Mouse (Mus musculus) WW6 (cell line): ENCODE data around the gene Sgpp2.

Source experiments
- DNase-seq: peaks from one replicate; pipeline ENCODE4 v3.0.0-alpha.2; 2013; ENCODE audit warnings: low read depth, low spot score

The Sgpp2 gene

DNA sequence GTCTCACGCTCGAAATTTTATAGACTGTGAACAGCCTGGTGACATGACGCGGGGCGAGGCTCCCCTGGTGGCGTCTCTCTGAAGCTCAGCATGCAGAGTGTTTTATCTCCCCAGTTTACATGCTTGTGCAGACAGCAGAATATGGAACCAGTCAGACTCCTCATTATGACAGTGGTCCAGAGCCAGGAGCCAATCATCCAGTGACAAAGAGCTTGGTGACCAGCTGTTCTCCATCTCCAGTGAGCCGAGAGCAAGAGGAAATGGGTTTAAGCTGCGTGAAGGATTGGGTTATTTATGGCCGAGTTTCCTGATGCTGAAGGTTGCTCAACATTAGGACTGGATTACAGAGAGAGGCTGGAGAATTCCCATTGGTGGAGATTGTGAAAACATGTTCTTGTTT lies 28.1 kb downstream of the Sgpp2 start:
- no peak for DNase-seq

DNA sequence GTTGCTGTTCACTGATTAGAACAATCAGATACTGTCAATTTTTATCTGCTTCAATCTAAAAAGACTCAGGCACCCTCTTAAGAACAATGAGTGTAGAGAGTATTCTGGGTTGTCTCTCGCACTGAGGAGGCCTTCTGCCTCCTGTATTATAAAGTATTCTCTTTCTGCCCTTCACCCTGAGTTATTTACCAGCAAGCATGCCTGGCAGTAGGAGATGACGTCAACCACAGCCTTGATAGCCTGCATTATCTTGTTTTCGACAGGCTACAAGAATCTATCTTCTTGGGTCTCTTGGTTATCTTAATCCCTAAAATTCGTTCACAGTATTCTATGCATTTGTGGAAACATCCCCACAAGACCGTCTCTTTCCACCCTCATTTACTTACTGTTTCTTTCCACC lies 29.8 kb downstream of the Sgpp2 start:
- DNase-seq, result no peak

DNA sequence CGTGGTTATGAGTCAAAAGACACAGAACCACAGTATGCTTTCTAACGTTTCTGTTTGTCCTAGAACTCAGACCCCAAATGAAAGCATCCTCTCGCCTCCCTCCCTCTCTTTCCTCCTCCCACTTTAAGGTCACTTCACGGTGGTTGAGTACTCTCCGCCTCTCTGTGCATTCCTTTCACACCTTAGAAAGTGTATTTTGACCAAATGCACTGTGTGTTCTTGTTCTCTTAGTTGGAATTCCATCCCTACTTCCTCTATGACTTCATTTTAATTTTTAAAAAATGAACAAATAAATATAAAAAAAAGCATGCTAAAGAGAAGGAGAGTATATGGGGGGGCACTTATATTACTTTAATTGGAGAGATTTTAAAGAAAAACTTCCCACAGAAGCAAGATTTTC lies 30.4 kb downstream of the Sgpp2 start:
- no peak for DNase-seq

DNA sequence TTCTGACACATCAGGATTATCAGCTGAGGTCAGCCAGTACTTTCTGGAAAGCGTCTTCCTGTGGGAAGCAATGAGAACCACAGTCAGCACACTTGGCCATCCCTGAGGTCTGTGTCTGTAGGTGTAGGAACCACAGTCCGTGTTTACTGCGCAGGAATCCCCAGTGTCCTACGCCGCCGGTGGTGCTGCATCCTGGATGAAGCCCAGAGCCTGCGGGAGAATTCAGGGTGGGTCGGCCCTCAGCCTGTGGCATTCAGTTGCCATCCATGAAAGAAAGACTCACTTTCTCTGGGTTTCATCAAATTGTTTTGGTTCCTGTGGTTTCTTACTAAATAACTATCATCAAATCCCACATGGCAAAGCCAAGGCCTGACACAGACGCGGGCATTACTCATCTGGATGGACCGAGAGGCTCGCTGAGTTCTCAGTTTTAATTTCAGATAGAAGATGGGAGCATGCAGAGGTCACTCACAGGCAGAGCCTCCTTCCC lies 37.2 kb downstream of the Sgpp2 start:
- no peak for DNase-seq

DNA sequence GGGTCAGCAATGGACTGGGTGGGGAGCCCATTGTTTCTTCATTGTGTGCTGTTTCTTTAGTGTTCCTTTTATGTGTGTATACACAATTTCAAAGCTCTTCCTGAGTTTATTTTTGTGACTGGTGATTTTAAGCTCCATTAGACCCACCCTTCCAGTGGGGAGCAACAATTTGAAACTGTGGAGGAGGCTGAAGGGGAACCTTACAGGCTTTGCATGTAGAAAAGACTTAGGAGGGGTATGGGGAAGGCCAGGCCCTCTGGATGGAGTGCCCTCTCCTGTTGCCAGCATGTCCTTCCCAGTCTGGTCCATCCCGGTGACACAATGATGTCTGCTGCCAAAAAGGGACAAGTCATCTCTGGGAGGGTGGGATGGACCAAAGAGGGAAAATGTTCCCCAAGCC lies 39.1 kb downstream of the Sgpp2 start:
- DNase-seq, result no peak

DNA sequence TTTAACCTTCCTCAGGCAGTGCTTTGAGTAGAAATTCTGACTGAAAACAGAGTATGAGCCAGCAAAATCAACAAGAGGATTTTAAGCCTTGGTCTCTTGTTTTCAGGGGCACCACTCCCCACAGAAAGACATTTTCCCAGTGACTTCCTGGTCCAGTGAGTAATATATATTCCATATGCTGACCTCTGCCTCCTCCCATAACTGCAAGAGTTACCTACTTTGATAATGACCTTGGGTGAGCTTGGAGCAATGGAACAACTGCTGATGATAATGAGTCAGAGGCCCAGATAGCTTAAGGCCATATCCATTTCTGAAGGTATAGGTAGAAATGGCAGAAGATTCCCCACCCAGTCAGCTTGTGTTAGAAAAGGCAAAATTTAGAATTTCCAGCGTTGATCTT lies 43.1 kb downstream of the Sgpp2 start:
- DNase-seq, result no peak

DNA sequence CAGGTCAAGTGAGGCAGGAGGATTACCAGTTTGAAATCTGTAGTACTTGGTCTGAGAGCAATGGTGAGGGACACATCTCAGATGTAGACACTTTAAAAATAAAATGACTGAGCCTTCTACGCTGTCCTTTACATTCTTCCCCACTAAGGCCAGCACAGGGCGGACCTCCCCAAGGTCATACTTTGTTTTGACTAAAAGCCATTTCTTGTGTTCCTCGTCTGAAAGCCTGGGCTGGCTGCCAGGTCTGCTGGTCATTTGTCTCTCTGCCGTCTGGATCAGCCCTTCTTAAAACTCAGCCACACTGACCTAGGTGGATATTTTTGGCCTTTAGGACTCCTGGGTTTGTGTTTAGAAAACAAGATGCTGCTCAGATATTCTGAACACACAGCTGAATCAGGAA lies 45.0 kb downstream of the Sgpp2 start:
- no peak for DNase-seq

DNA sequence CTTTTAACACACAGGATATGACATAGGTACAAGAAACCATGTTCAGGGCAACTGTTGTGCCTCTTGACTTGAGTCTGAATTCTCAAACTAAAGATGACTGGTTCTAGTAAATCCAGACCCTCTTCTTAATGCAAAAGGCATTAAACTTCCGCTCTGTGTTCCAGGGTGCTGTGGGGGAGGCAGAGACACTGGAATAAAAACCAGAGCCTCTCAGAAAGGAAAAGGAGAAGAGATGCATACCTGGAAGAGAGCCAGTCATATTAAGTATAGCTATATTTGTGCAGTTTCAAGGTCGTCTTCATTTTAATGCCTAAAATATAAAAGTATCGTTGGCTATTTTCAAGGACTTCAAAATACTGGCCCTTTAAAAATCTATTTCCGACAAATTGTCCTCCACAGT lies 47.3 kb downstream of the Sgpp2 start:
- DNase-seq, result no peak

DNA sequence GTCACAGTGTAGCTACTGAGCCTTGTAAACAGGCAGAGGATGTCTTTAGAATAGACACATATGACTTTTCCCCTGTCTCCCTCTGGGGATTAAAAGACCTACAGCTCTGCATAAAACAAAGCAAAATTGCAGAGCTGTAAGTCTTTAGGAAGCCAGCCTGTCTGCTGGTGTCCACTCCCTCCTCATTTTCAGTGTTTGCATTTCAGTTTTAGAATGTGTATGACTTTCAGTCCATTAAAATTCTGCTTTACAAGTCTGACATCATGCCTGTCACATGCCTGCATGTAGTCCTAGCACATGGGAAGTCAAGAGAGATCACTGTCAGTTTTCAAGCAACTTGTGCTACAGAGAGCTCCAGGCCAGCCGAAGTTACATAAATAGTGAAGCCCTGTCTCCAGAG lies 47.7 kb downstream of the Sgpp2 start:
- DNase-seq, result no peak

DNA sequence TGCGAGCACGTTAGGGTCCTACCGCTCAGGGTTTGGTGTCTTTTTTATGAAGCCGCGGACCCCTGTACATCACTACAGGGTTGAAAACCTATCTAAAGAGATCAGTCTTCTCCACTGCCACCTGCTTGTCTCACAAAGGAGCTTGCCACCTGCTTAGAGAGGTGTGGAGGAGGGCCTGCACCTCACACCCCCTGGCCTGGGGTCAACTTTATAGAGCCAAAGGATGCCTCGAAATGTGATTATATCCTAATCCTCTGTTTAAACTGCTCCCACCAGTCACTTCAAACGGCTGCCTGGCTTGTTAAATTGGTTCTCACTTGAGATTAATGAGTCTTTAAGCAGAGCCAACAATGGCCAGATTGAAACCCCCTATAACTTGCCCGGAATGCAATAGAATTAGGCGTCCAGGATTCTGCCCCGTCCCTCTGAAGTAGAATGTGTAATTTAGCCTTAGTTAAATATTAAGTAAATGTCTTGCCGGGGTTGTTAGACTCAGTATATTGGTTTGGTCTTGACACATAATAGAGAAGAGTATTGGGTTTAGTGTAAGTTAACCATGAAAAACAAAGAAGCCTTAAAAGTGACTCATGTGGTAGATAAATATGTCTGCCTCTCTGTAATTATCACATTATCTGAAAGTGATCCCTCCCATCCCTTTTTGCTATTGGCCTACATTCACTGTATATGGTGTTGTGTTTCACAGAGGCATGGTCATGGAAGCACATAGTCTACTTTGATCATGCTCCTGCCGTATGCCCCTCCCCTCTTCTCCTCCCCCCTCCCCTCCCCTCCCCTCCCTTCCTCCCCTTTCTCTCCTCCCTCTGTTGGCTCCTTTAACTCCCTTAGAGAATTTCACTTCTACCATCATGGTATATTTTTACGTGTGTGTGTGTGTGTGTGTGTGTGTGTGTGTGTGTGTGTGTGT lies 54.1 kb downstream of the Sgpp2 start:
- DNase-seq, result no peak

DNA sequence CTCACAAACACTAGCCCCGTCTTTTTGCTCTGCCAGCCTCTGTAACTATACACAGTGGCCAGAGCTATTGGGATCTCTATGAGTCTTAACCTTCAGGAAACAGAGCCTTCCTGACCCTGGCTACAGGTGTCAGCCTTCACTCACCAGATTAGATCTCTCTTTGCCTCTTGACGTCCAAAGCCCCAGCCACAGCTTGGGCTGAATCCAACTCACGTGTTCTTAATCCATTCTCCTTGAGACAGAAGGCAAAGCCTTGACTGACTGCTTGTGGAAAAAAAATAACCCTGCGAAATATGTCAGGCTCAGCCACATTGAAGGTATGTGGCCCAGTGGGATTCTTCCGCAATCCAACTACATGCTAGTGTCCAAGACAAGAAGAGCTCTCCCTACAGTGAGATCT lies 57.7 kb downstream of the Sgpp2 start:
- no peak for DNase-seq

DNA sequence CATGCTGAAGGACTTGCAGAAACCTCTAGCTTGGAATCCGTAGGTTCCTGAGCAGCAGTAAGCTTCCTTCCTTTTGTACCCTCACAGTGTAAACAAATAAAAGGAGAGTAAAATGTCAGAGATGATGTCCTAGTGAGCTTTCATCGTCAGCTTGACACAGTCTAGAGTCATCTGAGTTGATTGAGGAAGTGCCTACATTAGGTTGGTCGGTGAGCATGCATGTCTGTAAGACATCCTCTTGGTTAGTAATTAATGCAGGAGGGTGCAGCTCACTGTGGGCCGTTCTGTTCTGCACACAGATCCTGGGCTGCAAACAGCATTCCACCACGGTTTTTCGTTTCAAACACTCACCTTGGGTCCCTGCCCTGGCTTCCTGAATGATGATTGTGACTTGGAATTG lies 60.0 kb downstream of the Sgpp2 start:
- DNase-seq, result no peak

DNA sequence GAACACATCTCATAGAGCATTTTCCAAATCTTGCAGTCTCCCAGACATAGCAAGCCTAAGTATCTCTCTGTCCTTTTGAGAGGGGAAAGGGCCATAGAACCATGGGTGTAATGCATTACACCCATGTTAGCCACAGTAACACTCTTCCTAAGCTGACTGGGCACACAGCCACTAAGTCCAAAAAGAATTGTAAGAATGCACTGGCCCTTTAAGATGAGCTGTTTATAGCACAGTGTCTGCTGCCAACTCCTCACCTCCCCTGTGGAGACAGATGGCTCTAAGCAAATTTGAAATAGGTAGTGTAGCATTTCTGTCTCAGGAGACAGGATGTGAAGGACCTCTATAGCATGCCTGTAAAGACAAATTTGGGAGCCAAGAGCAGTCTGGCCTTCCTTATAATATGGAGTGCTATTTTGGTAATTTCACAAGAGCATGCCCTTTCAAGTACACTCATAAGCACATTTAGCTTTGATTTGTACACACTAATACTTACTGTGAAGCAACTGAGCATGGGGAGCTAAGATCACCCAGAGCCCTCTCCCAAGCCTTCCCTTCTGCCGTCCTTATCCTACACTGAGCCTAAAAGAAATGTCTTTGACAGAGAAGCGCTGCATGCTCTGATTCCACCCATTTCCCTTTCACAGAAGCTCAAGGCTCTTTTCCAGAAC lies 61.6 kb downstream of the Sgpp2 start:
- DNase-seq, result no peak

DNA sequence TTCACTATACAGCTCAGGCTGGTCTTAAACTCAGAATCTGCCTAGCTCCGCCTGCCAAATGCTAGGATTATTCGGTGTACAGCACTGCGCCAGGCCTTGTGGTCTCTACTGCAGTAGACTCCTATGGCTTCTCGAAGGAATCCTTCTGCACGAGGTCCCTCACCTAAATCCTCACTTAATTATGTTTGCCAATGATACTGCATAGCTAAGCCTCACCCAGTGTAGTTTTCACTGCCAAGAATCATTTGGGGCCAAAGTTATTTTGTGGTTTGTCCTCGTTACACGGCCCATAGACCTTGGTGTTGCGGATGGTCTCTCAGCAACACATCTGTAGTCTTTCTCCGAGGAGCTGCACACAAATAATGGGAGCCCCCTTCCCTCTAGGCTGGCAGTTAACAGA lies 62.2 kb downstream of the Sgpp2 start:
- DNase-seq, result no peak

DNA sequence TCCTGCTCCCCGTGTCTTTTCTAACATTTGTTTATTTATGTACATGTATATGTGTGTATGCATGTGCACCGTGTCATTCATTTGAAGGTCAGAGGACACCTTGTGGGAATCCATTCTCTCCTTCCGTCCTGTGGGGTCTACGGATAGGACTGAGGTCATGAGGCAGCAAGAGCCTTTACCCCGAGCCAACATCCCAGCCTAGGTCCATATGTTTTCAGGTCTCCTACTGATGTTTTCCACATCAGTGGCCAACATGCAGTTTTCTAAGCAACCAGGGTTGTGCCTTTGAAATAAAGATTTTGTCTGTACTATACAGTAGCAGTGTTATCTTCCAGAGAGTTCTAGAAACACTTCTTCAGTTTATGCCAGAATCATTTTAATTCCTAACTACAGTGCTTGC lies 63.7 kb downstream of the Sgpp2 start:
- DNase-seq, result no peak

DNA sequence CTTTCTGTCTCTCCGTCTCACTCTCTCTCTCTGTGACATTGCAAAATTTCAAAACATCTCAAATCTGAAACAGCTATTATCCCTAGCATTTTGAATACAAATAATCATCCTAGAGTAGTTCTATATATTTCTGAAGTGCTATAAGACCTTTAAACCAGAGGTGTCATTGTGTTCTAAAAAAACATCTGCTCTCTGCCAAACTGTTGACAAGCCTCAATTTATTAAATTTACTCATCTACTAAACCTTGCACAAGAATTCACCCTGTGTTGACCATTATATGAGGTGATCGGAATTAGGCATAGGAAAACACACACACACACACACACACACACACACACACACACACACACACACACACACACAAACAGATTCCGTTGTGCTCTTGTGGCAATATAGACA lies 64.9 kb downstream of the Sgpp2 start:
- no peak for DNase-seq

DNA sequence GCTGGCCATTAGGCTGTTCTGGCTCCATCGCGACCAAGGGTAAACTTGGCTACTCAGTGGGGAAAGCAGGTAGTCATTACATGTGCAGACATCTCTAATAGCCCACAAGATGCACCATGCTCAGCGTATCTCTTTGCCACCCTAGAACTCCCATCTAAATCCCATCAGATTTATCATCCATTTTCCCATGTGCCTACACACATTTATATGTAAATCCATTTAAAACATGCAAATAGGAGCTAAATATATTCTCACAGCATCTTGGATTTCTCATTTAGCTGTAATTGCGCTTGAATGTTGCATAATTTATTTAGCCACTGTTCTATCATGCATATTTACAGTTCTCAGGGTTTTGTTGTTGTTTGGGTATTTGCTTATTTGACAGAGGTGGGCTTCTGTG lies 70.8 kb downstream of the Sgpp2 start:
- DNase-seq, result no peak

DNA sequence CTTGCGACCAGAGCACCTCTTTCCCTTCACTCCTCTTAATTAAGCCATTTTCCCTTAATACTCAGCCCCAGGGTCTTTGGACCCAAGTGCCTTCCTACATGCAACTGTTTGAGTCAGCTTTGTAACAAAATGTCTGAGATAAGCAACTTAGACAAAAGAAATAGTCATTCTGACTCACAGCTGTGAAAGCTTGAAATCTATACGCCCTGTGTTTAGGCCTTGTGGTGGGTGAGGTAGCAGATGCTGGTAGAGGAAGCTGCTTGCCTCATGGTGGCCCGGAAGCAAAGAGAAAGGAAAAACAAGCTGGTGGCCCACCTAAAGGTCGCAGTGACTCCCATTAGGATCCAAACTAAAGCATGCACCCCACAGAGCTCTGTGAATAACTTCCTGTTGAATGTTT lies 77.7 kb downstream of the Sgpp2 start:
- no peak for DNase-seq

DNA sequence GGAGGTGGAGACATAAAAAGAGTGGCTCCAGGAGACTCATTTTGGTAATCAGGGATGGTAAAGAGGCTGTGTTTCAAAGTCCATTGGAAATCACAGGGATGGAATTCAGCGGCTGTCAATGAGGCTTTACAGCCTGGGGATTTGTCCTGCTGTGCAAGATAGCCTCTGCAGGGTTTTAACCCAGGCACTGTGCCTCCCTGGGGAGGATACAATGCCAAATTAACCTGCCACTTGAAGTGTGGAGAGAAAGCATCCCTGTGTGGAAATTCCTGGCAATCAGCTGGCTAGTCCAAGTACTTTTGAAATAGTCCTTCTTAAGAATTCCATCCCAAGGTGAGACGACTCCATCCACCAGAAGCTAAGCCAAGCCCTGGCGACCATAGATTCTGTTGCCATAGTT lies 78.7 kb downstream of the Sgpp2 start:
- DNase-seq, result no peak

DNA sequence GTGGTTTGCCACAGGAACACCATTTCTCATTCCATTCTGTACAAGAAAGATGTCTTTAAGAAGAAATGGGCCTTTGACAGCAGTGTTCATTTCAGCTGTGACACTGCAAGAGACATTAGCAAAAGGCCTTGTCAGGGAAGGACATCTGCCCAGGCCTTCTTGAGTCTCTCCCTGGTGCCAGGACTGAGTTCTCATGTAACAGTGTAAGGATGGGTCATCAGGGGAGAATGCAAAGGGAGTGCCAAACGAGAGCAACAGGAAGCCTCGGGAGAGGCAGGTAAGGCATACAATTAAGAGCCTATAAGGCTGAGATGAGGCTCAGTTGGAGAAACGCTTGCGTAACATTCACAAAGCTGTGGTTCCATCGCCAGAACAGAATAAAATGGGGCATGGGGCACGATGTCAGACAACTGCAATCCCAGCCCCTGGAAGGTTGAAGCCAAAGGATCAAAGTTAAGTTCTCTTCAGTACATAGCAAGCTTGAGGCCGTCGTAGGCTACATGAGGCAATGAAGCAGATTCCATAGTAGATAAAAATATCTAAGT lies 85.1 kb downstream of the Sgpp2 start:
- no peak for DNase-seq

DNA sequence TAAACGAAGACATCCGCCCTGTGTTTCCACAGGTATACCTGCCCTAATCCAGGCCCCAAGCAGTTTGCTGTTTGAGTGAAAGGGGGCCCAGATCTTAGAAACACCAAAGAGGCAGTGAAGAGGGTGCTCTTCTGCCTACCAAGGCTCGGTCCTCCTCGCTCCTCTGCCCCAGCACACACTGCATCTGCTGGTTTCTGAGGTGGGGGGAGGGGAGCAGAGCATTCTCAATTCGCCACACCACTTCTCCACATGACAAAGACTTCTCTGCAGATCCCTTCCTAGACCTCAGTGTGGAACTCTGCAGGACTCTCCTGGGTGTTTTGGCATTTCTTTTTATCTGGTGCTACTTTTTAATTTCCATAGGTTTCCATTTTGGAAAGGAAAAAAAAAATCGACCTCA lies 85.6 kb downstream of the Sgpp2 start:
- no peak for DNase-seq

DNA sequence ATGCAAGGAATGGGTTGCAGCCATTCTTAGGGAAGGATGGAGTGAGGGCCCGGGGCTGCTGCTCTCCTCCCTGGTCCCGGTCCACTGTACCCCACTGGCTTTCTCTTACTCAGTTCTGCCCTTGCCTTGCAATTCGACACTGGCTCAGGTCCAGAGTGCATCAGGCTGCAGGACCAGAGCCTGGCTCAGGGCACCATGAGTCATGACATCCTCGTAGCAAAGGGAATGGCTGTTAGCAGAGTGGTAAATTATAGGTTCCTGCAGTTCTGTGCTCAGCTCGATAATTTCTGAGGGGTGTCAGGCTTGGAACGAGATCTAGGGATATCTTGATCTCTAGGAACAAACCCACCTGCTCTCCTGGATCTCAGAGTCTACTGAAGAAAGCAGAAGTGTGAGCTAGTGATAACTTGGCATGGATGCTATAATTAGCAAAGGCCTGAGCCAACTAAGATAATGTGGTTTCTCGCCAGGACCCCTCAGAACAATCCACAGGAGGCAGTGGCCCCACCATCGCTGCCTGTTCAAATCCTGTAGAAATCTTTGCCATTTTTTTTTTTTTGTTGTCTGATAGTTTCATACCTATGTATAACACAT lies 86.3 kb downstream of the Sgpp2 start:
- DNase-seq, result no peak
